Mouse (Mus musculus) kidney, postnatal 0 days (tissue): ENCODE results near the gene Il4ra. TPM values are rescaled to one million over a fixed set of nuclear protein-coding genes. Genes with fewer than 3 reads are reported as not detected.

Experiments
- ATAC-seq: fragments of 200-750 bp; cut with Nextera tagmentation; replicated peaks from 2 replicates; pipeline ENCODE4 v1.8.0; 2017; ENCODE audit warnings: low read depth, moderate number of reproducible peaks, moderate TSS enrichment, moderate library complexity; ENCODE audit not compliant: low FRiP score
- DNase-seq: peaks from one replicate; pipeline ENCODE4 v3.0.0-alpha.2; 2016; ENCODE audit warnings: low spot score
- H3K27ac ChIP-seq: fragments of 300-500 bp; sonication (generic); 2 replicates; pipeline ENCODE4 v1.5.1; 2014; ENCODE audit warnings: mild to moderate bottlenecking
- H3K27me3 ChIP-seq: fragments of 300-500 bp; sonication (generic); 2 replicates; pipeline ENCODE4 v1.6.1; 2014; ENCODE audit warnings: low read length, mixed read lengths; ENCODE audit not compliant: insufficient read depth
- H3K36me3 ChIP-seq: fragments of 300-500 bp; sonication (generic); 2 replicates; pipeline ENCODE4 v1.6.1; 2014; ENCODE audit warnings: low read length, mixed read lengths; ENCODE audit not compliant: insufficient read depth
- H3K4me1 ChIP-seq: fragments of 300-500 bp; sonication (generic); replicated peaks from 2 replicates; pipeline ENCODE4 v1.6.1; 2014; ENCODE audit warnings: antibody characterized with exemption, low read length, mixed read lengths; ENCODE audit not compliant: insufficient read depth
- H3K4me2 ChIP-seq: fragments of 300-500 bp; sonication (generic); 2 replicates; pipeline ENCODE4 v1.6.1; 2014; ENCODE audit warnings: mild to moderate bottlenecking, low read length, moderate library complexity, mixed read lengths
- H3K4me3 ChIP-seq: fragments of 300-500 bp; sonication (generic); replicated peaks from 2 replicates; pipeline ENCODE4 v1.5.1; 2014; ENCODE audit warnings: low read depth, low read length
- H3K9ac ChIP-seq: fragments of 300-500 bp; sonication (generic); 2 replicates; pipeline ENCODE4 v1.6.1; 2014; ENCODE audit warnings: low read depth, low read length
- H3K9me3 ChIP-seq: fragments of 300-500 bp; sonication (generic); replicated peaks from 2 replicates; pipeline ENCODE4 v1.6.1; 2016; ENCODE audit warnings: low read length, inconsistent platforms, mixed read lengths
- CTCF ChIP-seq: IDR thresholded peaks from 2 replicates; pipeline ENCODE4 v1.5.1; 2016; ENCODE audit warnings: antibody characterized with exemption, low read depth, mild to moderate bottlenecking, moderate library complexity
- WGBS: fragments of 180-500 bp; shearing (Covaris S2); extraction: QIAGEN DNeasy Blood & Tissue Kit; methylation state at CpG from one replicate; pipeline ENCODE4 v1.1.7; 2014; 5-methylcytosine and 5-hydroxymethylcytosine counted together
- polyA plus RNA-seq: library from polyadenylated mRNA; unstranded; fragments of >200 nt; fragmentation: Nextera tagmentation; extraction: Ambion mirVana; gene quantifications from 2 replicates; pipeline ENCODE4 v1.2.1, GENCODE M21; 2015

The Il4ra gene
- polyA plus RNA-seq, 1 experiment from 2014 or later = 10.0 TPM

GRCm38 (mm10) chr7:125618016-125618415 lies 66.1 kb downstream of the Il4ra start:
- Histone ChIP-seq H3K4me2 (no peak overlapping the region), H3K9ac (no peak overlapping the region), H3K4me1 (no peaks in the 10 kb centered on the region), H3K27ac (no peak overlapping the region), H3K9me3 (no peaks in the 10 kb centered on the region), H3K4me3 (no peak overlapping the region), H3K27me3 (no peaks in the 10 kb centered on the region), H3K36me3 (no peaks in the 10 kb centered on the region)
- no peak for DNase-seq
- no peak for TF ChIP-seq CTCF
- 77% methylated on average over 7 of the region's 7 CpGs for WGBS
- ATAC-seq = no peak

GRCm38 (mm10) chr7:125620077-125620476 lies 68.2 kb downstream of the Il4ra start:
- no peak for TF ChIP-seq CTCF
- H3K36me3 ChIP-seq = no peaks in the 10 kb centered on the region
- DNase-seq (no peak), ATAC-seq (no peak)
- H3K4me3 ChIP-seq = no peak overlapping the region
- no peaks in the 10 kb centered on the region for H3K27me3 ChIP-seq
- no peak overlapping the region for H3K27ac ChIP-seq
- H3K4me1 ChIP-seq = no peaks in the 10 kb centered on the region
- no peaks in the 10 kb centered on the region for H3K9me3 ChIP-seq
- no peak overlapping the region for H3K9ac ChIP-seq
- no peak overlapping the region for H3K4me2 ChIP-seq
- WGBS = 70% methylated on average over 4 of the region's 4 CpGs

GRCm38 (mm10) chr7:125622741-125623685 lies 71.1 kb downstream of the Il4ra start:
- Histone ChIP-seq H3K4me2 (no peak overlapping the region), H3K4me3 (no peak overlapping the region), H3K27me3 (no peaks in the 10 kb centered on the region), H3K9me3 (no peaks in the 10 kb centered on the region), H3K9ac (no peak overlapping the region), H3K4me1 (no peaks in the 10 kb centered on the region), H3K27ac (no peak overlapping the region), H3K36me3 (no peaks in the 10 kb centered on the region)
- ATAC-seq (no peak), DNase-seq (no peak)
- no peak for TF ChIP-seq CTCF
- 67% methylated on average over 7 of the region's 7 CpGs for WGBS

GRCm38 (mm10) chr7:125625219-125625618 lies 73.3 kb downstream of the Il4ra start:
- Histone ChIP-seq H3K9ac (no peak overlapping the region), H3K4me2 (no peak overlapping the region), H3K9me3 (no peaks in the 10 kb centered on the region), H3K27ac (no peak overlapping the region), H3K4me3 (no peak overlapping the region), H3K27me3 (no peaks in the 10 kb centered on the region), H3K4me1 (no peaks in the 10 kb centered on the region), H3K36me3 (no peaks in the 10 kb centered on the region)
- DNase-seq (no peak), ATAC-seq (no peak)
- 73% methylated on average over 4 of the region's 4 CpGs for WGBS
- TF ChIP-seq CTCF = no peak

GRCm38 (mm10) chr7:125625829-125626228 lies 73.9 kb downstream of the Il4ra start:
- ATAC-seq (no peak), DNase-seq (peak; percentile 30)
- Histone ChIP-seq H3K36me3 (no peaks in the 10 kb centered on the region), H3K4me3 (no peak overlapping the region), H3K9me3 (no peaks in the 10 kb centered on the region), H3K27me3 (no peaks in the 10 kb centered on the region), H3K9ac (no peak overlapping the region), H3K4me2 (no peak overlapping the region), H3K27ac (no peak overlapping the region), H3K4me1 (no peaks in the 10 kb centered on the region)
- 27% methylated on average over 7 of the region's 7 CpGs for WGBS
- no peak for TF ChIP-seq CTCF

Other genes starting within 250 kb of the Il4ra start
- 7.7 and 8.1 TPM in 2 replicates for gene Kdm8, start 107.4 kb upstream of the Il4ra start, polyA plus RNA-seq
- gene Nsmce1, start 60.5 kb upstream of the Il4ra start, polyA plus RNA-seq = 119 and 127 TPM in 2 replicates
- 0.18 and 0.22 TPM in 2 replicates for gene Il21r, start 51.3 kb downstream of the Il4ra start, polyA plus RNA-seq
- gene Gtf3c1, start 155.7 kb downstream of the Il4ra start, polyA plus RNA-seq = 15.6 and 17.8 TPM in 2 replicates
- 4.4 and 4.8 TPM in 2 replicates for gene D430042O09Rik, start 155.8 kb downstream of the Il4ra start, polyA plus RNA-seq